Mouse (Mus musculus) T-helper 17 cell (primary cell): ENCODE results near the gene Arhgap18.
"Not testable (repeated sequence)": the region's sequence is repeated elsewhere in the genome, so short reads cannot be mapped to it uniquely, and the experiment has no call there.

Source experiments
- in situ Hi-C, 2 experiments: fragments of 300-600 bp; cut with MboI, MseI; formaldehyde crosslinking; loops; 1 replicate in 1 of 2; 2 replicates in 1 of 2; pipeline ENCODE4 v1.15.1; 2025; ENCODE audit warnings: high pct_unique_total_duplicates in 2 of 2

The Arhgap18 gene

GRCm38 (mm10) chr10:26893091-26893490, 139.9 kb downstream of the Arhgap18 start:
- in situ Hi-C loops = loop anchor here (5.0 kb wide), 2 partner anchors 141 to 181 kb away; partner anchors contain the start of gene Arhgap18 (in 2 of the 2)

DNA sequence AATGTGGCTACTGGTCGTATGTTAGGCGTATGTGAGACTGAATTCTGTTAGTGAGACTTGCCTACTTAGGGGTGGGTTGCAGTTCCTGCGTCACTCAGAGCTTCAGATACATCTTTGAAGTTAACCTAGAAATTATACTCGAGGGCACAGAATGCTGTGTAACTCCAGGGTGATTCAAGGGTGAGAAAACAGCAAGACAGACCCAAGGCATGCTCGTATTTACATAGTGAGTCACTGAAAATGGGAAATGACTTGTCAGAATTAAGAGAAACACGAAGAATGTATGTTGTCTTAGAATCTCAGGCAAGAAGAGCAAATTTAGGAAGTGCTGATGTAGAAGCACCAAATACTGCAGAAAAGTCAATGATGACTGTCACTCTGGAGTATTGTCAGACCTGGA, 142.5 kb downstream of the Arhgap18 start:
- in situ Hi-C loops = no loop called here

- in situ Hi-C loops = loop anchor here in 1 of 2 experiments (5.0 kb wide), 1 partner anchor 92 kb away; no protein-coding TSS in a partner anchor
Observed at GRCm38 (mm10) chr10:26900426-26900825, 147.2 kb downstream of the Arhgap18 start.

DNA sequence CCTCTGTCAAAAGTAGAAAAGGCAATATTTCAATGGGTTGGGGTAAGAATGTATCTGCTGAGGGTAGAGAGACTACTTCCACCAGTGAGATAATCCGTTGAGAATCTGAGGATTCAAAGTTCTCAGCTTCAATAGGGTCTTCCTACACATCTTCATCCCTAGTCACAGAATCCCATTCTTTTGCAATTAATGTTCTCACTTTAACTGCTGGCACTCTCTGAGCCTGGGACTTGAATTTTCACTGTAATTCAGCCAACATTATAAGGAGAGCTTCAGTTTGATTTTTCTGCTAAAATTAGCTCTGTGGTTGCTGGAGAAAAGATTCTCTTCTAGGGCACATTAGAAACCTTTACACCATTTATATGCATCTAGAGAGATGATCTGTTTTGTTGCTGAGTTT, 150.6 kb downstream of the Arhgap18 start:
- in situ Hi-C loops = loop anchor here in 1 of 2 experiments (5.0 kb wide), 1 partner anchor 89 kb away; no protein-coding TSS in a partner anchor

- in situ Hi-C loops = no loop called here
Observed at GRCm38 (mm10) chr10:26911176-26911575, 158.0 kb downstream of the Arhgap18 start.

DNA sequence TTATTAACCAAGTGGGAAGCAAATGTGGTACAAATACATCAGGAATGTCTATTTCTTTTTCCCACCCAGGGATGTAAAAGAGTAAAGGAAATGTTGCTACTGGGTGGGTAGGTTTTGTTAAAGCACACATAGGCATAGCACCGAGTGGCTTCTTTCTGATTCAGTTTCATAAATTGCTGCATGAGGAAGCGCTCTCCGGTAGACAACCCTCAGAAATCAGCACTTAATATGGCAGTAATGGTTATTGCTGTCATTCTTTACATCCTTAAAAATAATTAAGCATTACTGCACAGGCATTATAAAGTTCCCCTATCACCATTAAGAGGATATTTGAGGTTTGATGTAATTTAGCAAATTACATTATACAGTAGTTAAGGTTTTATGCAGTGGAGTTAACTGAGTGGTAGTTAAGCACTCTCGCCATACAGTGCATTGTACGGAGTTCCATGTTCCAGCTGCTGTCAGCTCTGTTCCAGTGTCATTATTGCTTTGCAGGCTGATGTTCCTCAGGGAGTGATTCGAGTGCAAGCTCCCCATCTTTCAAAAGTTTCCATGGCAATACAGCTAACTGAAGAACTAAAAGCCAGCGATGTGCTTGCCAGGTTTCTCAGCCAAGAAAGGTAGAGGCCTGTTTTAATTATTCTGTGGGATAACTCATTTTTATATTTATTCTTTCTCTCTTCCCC, 159.0 kb downstream of the Arhgap18 start:
- in situ Hi-C loops = no loop called here

DNA sequence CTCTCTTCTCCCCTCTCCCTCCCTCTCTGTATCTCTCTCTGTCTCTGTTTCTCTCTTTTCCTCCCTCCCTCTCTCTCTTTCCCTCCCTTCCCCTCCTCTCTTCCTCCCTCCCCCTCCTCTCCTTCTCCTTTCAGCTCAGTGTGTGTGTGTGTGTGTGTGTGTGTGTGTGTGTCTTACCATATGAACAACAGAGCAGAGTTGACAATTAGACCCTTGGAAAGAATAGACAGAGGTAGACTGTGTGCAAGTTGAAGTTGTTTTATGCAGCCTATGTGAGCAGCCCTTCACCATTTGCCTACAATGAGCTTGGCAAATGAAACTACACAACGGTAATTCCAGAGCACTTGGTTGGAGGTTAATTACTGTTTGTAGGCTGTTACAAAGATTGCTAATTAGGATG, 159.6 kb downstream of the Arhgap18 start:
- in situ Hi-C loops = no loop called here

DNA sequence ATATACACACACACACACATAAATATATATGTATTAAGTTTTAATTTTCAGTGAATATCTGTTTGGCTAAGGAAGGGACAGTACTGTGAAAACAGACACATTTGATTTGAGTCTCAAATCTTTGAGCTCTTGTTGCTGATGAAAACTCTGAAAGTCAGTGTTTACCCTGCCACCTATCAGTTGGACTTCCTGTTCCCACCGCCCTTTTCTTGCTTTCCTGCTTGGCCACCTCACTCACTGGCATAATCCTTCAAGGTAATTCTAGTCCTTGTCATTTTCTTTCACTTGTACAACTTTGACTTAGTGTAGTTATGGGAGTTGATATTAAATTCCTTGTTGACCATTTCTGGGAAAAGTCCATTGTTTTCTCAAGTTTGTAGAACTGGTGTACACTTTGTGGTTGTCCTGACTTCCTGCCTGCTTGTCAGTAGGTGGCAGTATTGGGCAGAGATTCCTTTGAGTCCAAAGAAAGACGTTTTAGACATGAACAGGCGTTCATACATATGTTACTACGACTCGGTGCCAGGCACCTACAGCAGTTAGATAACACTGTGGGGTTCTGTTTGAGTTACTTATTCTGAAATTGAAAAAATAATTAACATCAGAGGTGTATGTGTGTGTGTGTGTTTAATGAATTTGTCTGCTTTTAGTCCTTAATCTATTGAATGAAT, 166.2 kb downstream of the Arhgap18 start:
- in situ Hi-C loops = no loop called here

- in situ Hi-C loops = loop anchor here in 1 of 2 experiments (5.0 kb wide), 1 partner anchor 72 kb away; no protein-coding TSS in a partner anchor
Observed at GRCm38 (mm10) chr10:26920383-26920979, 167.3 kb downstream of the Arhgap18 start.

DNA sequence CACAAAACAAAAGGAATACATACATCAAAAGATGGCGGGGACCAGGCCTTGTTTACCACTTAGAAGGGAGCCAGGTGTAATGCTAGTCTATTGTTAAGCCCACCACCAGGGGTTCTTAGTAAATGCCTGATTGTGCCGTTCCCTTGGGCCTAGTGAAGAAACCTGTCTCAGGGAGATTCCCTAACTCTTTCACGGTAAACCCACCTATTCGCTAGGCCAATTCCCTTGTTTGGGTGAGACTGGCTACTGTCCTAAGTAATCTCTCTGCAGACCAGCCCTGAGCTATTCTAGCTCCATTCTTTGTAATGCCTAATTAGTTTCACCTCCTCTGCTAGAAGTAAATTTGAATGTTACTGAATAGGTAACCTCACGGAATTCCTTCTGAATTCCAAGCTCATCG, 182.8 kb downstream of the Arhgap18 start:
- in situ Hi-C loops = not testable (repeated sequence)

DNA sequence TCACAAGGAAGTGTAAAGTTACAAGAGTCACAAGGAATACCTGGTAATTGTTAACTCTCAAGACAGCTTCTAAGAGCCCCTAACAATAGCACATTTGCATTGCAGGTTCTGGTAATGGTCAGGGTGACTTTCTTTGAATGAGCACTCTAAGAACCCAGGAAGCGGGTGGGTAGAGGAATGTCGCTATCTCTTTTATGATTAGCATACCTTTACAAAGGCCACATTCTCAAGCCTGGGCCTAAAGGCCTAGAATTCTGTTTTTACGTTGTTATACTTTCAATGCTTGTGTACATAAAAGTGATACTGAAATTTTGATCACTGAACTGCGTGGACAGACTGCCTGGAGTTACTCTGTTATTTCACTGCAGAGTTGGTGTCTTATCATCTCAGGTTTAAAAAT, 185.2 kb downstream of the Arhgap18 start:
- in situ Hi-C loops = not testable (repeated sequence)

GRCm38 (mm10) chr10:26939549-26939948, 186.3 kb downstream of the Arhgap18 start:
- in situ Hi-C loops = no loop called here

DNA sequence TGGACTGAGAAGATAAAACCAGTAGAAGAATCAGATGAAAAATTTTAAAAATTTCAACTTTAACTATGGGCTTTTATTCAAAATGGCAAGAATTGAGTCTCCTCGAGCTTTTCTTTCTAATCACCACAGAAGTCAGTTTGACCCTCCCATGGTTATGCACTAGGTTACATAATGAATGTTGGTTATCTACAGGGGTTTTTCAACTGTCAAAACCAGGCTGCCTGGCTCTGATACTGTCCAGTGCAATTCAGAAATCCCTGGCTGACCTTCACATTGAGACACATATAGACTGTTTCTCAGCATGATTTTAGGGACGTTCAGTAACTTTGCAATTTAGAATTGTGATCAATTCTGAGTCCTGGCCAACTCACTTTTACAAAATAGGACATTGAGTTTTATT, 195.1 kb downstream of the Arhgap18 start:
- in situ Hi-C loops = no loop called here

DNA sequence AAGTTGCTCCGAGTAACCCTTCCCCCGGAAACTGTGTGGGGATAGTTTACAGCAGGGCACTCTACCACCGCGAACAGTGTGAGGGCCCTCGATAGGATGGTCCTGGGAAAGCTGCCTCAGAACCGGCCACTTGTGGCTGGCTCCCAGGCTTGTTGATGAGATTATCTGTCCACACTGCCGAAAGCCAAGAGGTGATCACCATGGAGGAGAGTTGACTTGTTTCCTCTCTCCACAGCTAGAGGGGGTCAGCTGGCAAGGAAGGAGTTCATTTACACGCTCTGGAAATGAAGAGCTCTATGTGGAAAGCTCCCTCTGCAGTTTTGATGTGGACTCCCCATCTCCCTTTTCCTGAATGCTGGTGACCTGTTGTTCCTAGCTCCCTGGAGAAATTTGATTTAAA, 196.4 kb downstream of the Arhgap18 start:
- in situ Hi-C loops = no loop called here

DNA sequence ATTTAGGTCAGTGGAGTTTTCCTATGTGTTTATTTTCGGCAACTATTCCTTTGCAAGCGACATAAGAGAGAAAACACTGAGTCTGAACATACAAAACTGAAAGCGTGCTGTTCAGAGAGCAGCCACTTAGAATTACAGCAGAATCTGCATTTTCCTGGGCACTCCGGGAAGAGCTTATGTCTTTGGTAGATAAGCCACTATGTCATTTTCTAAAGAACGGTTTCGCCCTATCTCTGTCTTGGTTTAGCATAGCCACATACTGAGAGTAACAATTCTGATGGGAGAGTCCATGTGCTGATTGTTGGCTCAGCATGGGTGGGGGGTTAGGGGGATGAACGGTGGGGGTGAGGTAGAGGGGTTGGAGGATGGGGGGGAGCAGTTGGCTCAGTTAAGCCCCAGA, 197.2 kb downstream of the Arhgap18 start:
- in situ Hi-C loops = no loop called here

GRCm38 (mm10) chr10:26958513-26958912, 205.3 kb downstream of the Arhgap18 start:
- in situ Hi-C loops = no loop called here
